Mouse (Mus musculus): ENCODE results near the gene 1700025G04Rik.

DNA sequence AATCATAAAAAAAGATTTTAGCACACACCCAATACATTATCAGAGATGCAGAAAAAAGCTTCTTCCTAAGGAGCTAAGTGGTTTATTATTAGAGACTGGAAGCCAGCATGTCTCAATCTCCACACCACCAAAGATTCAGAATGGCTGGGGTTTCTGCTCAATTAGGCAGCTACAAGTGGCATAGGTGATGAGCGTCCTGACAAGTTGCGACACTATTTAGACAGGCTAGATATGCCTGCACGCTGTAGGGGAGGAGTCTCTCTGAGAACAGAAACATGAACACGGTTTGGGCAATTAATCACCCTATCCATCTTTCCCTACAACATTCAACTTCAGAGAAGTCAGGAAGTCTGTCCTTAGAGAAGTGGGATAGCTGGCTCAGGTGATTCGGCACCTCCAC, 134.1 kb downstream of the 1700025G04Rik start:
- TF ChIP-seq CTCF (IDR thresholded peaks at IDR 0.05; ENCODE audit: low read depth) (no peak), EP300 (IDR thresholded peaks at IDR 0.05; ENCODE audit: low read depth) (no peak)

All from heart, postnatal 0 days (tissue).